Mouse (Mus musculus) cerebellum, postnatal 36 days (tissue): ENCODE measurements at regions not wholly inside any gene's neighbourhood (a gene's known extent, or its start where the extent isn't known, plus 50 kb on each side); places are given as distances from the start of the nearest gene placed in this dataset.

Source experiments
- DNase-seq, 2 experiments: peaks; one replicate each; pipeline ENCODE4 v3.0.0; 2021 to 2022; ENCODE audit warnings: mixed read lengths in 2 of 2

- DNase-seq: no peak
Measured at GRCm38 (mm10) chr2:9596135-9596534, 284.9 kb upstream of the 4930412O13Rik start.

GRCm38 (mm10) chr2:9604984-9605383 lies 276.1 kb upstream of the 4930412O13Rik start:
- no peak for DNase-seq

GRCm38 (mm10) chr2:9607547-9607946 lies 273.5 kb upstream of the 4930412O13Rik start:
- peak in 1 of 2 experiments; percentile 12 for DNase-seq

GRCm38 (mm10) chr2:9614415-9614814 lies 266.6 kb upstream of the 4930412O13Rik start:
- no peak for DNase-seq

GRCm38 (mm10) chr2:9616292-9616691 lies 264.8 kb upstream of the 4930412O13Rik start:
- no peak for DNase-seq

GRCm38 (mm10) chr2:9620303-9621244 lies 260.5 kb upstream of the 4930412O13Rik start:
- DNase-seq: peak; percentile 75 to 86

- DNase-seq: no peak
Measured at GRCm38 (mm10) chr2:9623702-9624101, 257.4 kb upstream of the 4930412O13Rik start.

GRCm38 (mm10) chr2:9628026-9628425 lies 253.0 kb upstream of the 4930412O13Rik start:
- no peak for DNase-seq

GRCm38 (mm10) chr2:9632719-9633446 lies 248.2 kb upstream of the 4930412O13Rik start:
- DNase-seq: peak in 1 of 2 experiments; percentile 10

- DNase-seq: no peak
Measured at GRCm38 (mm10) chr2:9639262-9639661, 241.8 kb upstream of the 4930412O13Rik start.

GRCm38 (mm10) chr2:9641629-9642028 lies 239.4 kb upstream of the 4930412O13Rik start:
- no peak for DNase-seq

- no peak for DNase-seq
Measured at GRCm38 (mm10) chr2:9642411-9642810, 238.6 kb upstream of the 4930412O13Rik start.

- no peak for DNase-seq
Measured at GRCm38 (mm10) chr2:9646466-9646865, 234.6 kb upstream of the 4930412O13Rik start.

GRCm38 (mm10) chr2:9646963-9647362 lies 234.1 kb upstream of the 4930412O13Rik start:
- DNase-seq: no peak

GRCm38 (mm10) chr2:9650082-9650481 lies 231.0 kb upstream of the 4930412O13Rik start:
- no peak for DNase-seq

GRCm38 (mm10) chr2:9658880-9659279 lies 222.2 kb upstream of the 4930412O13Rik start:
- no peak for DNase-seq

GRCm38 (mm10) chr2:9669621-9670020 lies 211.4 kb upstream of the 4930412O13Rik start:
- no peak for DNase-seq

GRCm38 (mm10) chr2:9681691-9682152 lies 199.3 kb upstream of the 4930412O13Rik start:
- DNase-seq: no peak

- no peak for DNase-seq
Measured at GRCm38 (mm10) chr2:9683673-9684210, 197.3 kb upstream of the 4930412O13Rik start.

GRCm38 (mm10) chr2:9688176-9688575 lies 192.9 kb upstream of the 4930412O13Rik start:
- DNase-seq: no peak

- DNase-seq: no peak
Measured at GRCm38 (mm10) chr2:9689518-9689917, 191.5 kb upstream of the 4930412O13Rik start.

- no peak for DNase-seq
Measured at GRCm38 (mm10) chr2:9691506-9691905, 189.5 kb upstream of the 4930412O13Rik start.

GRCm38 (mm10) chr2:9691906-9692305 lies 189.1 kb upstream of the 4930412O13Rik start:
- DNase-seq: no peak
